Mouse (Mus musculus) megakaryocyte, embryonic 14.5 days (primary cell): ENCODE results near the gene Lrrc23.

Experiments
- FLI1 ChIP-seq: IDR thresholded peaks from 2 replicates; pipeline ENCODE4 v1.6.1; 2012; ENCODE audit warnings: low read length, inconsistent platforms, mixed read lengths
- GATA1 ChIP-seq: IDR thresholded peaks from 3 replicates; pipeline ENCODE4 v1.6.1; 2012; ENCODE audit warnings: mixed read lengths, low read length, inconsistent platforms, borderline replicate concordance

- no peak for TF ChIP-seq GATA1
- TF ChIP-seq FLI1: no peak
Measured at GRCm38 (mm10) chr6:124757351-124757880, 22.1 kb downstream of the Lrrc23 start.
